Mouse (Mus musculus) hindbrain, embryonic 10.5 days (tissue): ENCODE data around the gene Tmem200a. TPM values are rescaled to one million over a fixed set of nuclear protein-coding genes. Genes with fewer than 3 reads are reported as not detected.

Experiments used
- DNase-seq: peaks from one replicate; pipeline ENCODE4 v3.0.0-alpha.2; 2017; ENCODE audit warnings: low spot score
- H3K27ac ChIP-seq: fragments of 300-500 bp; sonication (generic); 2 replicates; pipeline ENCODE4 v1.5.1; 2016; ENCODE audit warnings: mild to moderate bottlenecking, moderate library complexity
- H3K27me3 ChIP-seq: fragments of 300-500 bp; sonication (generic); 2 replicates; pipeline ENCODE4 v1.6.1; 2016; ENCODE audit warnings: mild to moderate bottlenecking; ENCODE audit not compliant: poor library complexity, insufficient read depth, severe bottlenecking
- H3K36me3 ChIP-seq: fragments of 300-500 bp; sonication (generic); 2 replicates; pipeline ENCODE4 v1.6.1; 2016; ENCODE audit warnings: mild to moderate bottlenecking, moderate library complexity
- H3K4me1 ChIP-seq: fragments of 300-500 bp; sonication (generic); replicated peaks from 2 replicates; pipeline ENCODE4 v1.6.1; 2016; ENCODE audit warnings: mild to moderate bottlenecking
- H3K4me3 ChIP-seq: fragments of 300-500 bp; sonication (generic); 2 replicates; pipeline ENCODE4 v1.5.1; 2016; ENCODE audit warnings: mild to moderate bottlenecking, moderate library complexity
- H3K9me3 ChIP-seq: fragments of 300-500 bp; sonication (generic); 2 replicates; pipeline ENCODE4 v1.6.1; 2016; ENCODE audit warnings: mild to moderate bottlenecking, moderate library complexity
- WGBS: fragments of 180-500 bp; shearing (Covaris S2); methylation state at CpG from one replicate; pipeline ENCODE4 v1.1.7; 2016; 5-methylcytosine and 5-hydroxymethylcytosine counted together
- polyA plus RNA-seq: library from polyadenylated mRNA; unstranded; fragments of >200 nt; fragmentation: Nextera tagmentation; extraction: Ambion mirVana; gene quantifications from 2 replicates; pipeline ENCODE4 v1.2.1, GENCODE M21; 2016

Gene Tmem200a
- polyA plus RNA-seq, 1 experiment from 2014 or later, result 10.4 TPM

DNA sequence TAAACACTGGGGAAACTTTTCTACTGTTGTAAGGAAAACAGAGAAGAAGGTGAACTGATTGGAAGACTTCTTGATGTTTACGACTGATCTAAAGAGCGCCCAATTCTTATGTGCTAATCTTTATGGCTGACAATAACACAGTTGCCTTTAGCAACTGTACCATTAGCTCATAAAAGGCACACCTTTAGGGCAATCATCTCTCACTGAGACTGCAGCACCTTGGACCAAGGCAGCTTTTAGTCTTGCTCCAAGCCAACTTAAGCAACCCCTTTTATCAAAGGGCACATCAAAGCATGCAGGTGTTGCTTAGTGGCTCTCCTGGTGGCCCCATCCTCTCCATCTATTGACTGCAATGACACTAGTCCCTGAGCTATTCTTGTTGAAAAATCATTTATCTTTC, 27.7 kb downstream of the Tmem200a start:
- no peaks in the 10 kb centered on the region for H3K4me1 ChIP-seq
- no peak overlapping the region for H3K4me3 ChIP-seq
- WGBS, result 92% methylated on average over 2 of the region's 2 CpGs
- no peaks in the 10 kb centered on the region for H3K27me3 ChIP-seq
- H3K36me3 ChIP-seq, result no peaks in the 10 kb centered on the region
- H3K27ac ChIP-seq, result no peak overlapping the region
- DNase-seq, result no peak
- no peaks in the 10 kb centered on the region for H3K9me3 ChIP-seq

DNA sequence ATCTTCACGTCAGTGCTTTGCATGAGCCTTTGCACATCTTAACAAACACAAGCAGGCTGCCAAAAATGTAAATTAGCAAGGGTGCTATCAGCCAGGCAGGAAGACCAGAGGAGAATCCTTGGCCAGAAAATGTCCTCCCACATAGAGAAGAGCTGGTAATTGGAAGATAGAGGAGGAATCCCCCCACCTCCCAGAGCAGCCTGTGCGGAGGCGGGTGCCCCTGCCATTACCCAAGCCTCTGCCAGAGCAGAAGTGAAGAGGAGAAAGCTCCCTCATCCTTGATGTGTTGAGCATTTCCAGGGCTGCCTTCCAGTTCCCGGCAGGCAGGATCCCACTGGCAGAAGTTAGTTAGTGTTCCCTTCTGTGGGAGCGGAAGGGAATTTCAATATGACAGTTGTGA, 43.9 kb downstream of the Tmem200a start:
- no peak overlapping the region for H3K4me3 ChIP-seq
- no peaks in the 10 kb centered on the region for H3K4me1 ChIP-seq
- no peaks in the 10 kb centered on the region for H3K36me3 ChIP-seq
- H3K27me3 ChIP-seq, result no peaks in the 10 kb centered on the region
- no peak overlapping the region for H3K27ac ChIP-seq
- H3K9me3 ChIP-seq, result no peaks in the 10 kb centered on the region
- no peak for DNase-seq
- 77% methylated on average over 5 of the region's 5 CpGs for WGBS

DNA sequence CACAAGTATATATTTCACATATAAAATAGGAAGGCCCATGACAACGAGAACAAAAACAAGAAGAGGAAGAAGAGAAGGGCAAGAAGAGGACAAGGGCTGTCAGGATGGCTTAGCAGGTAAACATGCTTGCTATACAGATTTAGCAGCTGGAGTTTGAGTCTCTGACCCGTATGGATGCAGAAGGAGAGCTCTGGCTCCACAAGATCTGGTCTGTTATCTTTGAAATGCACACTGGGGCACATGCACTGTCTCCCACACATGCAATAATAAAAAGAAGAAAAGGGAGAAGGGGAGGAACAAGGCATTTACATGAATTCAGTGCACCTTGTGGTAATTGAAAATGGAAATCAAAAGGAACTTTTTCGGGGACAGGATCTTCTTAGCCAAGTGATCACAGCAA, 60.1 kb downstream of the Tmem200a start:
- H3K36me3 ChIP-seq, result no peaks in the 10 kb centered on the region
- H3K9me3 ChIP-seq, result no peaks in the 10 kb centered on the region
- no peak for DNase-seq
- H3K27ac ChIP-seq, result no peak overlapping the region
- WGBS, result 82% methylated on average over 3 of the region's 3 CpGs
- H3K27me3 ChIP-seq, result no peaks in the 10 kb centered on the region
- no peaks in the 10 kb centered on the region for H3K4me1 ChIP-seq
- no peak overlapping the region for H3K4me3 ChIP-seq

DNA sequence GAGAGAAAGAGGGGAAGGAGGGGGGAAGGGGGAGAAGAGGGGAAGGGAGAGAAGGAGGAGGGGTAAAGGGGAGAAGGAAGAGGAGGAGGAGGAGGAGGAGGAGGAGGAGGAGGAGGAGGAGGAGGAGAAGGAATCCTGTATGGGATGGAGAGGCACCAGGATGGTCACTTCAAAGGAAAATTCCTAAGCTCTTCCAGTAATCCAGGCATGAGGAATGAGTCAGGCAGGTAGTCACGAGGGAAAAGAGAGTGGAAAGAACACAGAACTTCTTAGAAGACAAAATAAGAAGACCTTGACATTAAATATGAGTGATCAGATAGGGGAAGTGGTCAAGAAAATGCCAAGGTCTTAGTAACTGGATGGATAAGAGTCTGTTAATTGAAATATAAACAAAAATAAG, 64.6 kb downstream of the Tmem200a start:
- no peak overlapping the region for H3K27ac ChIP-seq
- no peaks in the 10 kb centered on the region for H3K36me3 ChIP-seq
- H3K27me3 ChIP-seq, result no peaks in the 10 kb centered on the region
- DNase-seq, result no peak
- WGBS, result 65% methylated on average over 1 of the region's 1 CpGs
- no peaks in the 10 kb centered on the region for H3K9me3 ChIP-seq
- H3K4me1 ChIP-seq, result no peaks in the 10 kb centered on the region
- no peak overlapping the region for H3K4me3 ChIP-seq

DNA sequence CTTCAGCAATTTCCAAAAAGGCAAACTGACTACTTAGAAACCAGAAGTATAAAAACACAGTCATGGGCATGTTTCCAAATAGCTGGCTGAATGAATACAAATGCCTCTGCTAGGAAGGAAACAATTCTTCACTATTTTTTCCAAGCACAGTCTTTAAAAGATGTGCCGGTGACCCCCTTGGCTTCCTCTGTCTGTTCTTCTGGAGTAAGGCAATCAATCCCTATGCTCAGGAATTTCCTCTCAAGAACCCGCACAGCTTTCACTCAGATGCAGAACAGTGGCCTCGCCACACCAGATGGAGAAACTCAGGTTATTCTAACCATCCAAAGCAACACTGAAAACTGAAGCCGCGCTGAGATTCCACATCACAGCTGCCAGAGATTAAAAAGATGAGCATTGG, 69.9 kb downstream of the Tmem200a start:
- Histone ChIP-seq H3K9me3 (no peaks in the 10 kb centered on the region), H3K36me3 (no peaks in the 10 kb centered on the region), H3K27ac (no peak overlapping the region), H3K27me3 (no peaks in the 10 kb centered on the region), H3K4me1 (no peaks in the 10 kb centered on the region), H3K4me3 (no peak overlapping the region)
- 81% methylated on average over 5 of the region's 5 CpGs for WGBS
- no peak for DNase-seq

DNA sequence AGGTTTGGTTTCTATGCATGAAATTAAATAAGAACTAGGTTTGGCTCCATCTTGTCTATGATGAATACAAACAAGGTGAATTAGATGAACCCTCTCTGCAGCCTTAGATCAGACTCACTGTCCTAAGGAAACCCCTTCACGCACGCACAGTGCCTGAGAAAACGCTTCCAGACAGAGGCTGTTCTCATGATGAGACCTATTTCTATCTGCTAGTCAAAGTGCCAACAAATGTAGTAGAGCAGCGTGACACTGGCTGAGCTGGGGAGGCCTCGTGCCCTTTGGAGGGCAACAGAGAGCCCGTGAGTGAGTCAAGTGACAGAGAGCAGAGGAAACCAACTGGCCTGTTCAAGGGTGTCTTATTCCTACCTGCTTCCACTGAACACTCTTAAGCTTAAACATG, 73.4 kb downstream of the Tmem200a start:
- H3K36me3 ChIP-seq, result no peaks in the 10 kb centered on the region
- H3K27me3 ChIP-seq, result no peaks in the 10 kb centered on the region
- no peak overlapping the region for H3K27ac ChIP-seq
- H3K4me1 ChIP-seq, result no peaks in the 10 kb centered on the region
- H3K4me3 ChIP-seq, result no peak overlapping the region
- H3K9me3 ChIP-seq, result no peaks in the 10 kb centered on the region
- DNase-seq, result no peak
- 88% methylated on average over 6 of the region's 6 CpGs for WGBS

DNA sequence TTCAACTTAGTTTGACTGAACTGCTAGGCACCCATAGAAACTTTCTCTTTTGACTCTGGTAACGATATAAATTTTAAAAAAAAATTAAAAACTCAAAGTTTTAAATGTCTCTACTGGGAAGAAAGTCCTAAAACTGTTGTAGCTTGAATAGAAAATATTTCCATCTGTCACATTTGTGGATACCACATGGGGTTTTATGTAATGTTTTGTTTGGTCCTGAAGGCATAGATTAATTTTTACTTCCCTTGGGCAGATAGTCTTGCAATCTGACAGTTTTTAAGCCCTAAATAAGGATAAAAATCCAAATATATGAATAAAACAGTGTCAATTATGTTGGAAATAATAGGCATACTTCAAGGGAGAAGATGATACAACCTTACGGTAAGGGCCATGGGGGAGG, 78.0 kb downstream of the Tmem200a start:
- Histone ChIP-seq H3K4me1 (no peaks in the 10 kb centered on the region), H3K27ac (no peak overlapping the region), H3K36me3 (no peaks in the 10 kb centered on the region), H3K27me3 (no peaks in the 10 kb centered on the region), H3K4me3 (no peak overlapping the region), H3K9me3 (no peaks in the 10 kb centered on the region)
- WGBS, result 97% methylated on average over 2 of the region's 2 CpGs
- DNase-seq, result no peak

DNA sequence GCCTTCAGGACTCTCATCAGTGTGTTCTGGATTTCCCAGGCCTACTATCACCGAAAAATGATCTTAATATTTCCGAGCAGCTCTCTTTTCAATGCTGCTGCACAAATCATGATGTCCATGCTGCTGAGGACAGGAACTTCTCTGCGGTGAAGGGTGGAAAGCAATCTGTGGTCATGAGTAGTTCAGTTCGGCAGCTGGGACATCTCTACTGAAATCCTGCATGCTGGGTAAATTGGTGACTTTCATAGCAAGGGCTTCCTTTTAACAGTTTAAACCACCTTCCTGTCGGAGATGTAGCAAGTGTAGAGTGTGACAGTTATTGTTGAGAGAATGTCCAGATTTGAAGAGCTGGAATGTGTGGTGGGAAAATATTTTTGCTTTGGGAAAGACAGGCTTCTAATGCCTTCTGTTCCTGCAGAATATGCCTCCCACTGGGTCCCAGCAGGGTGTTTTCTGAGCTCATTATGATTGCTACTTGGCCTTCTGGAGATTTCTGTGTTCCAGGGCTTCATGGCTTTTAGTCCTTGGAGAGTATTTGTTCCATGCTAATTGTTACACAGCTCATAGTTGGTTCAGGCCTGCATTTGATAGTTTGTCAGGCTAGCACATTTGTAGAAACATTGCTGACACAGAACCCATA, 79.4 kb downstream of the Tmem200a start:
- H3K36me3 ChIP-seq, result no peaks in the 10 kb centered on the region
- 80% methylated on average over 5 of the region's 5 CpGs for WGBS
- no peak overlapping the region for H3K4me3 ChIP-seq
- H3K27ac ChIP-seq, result no peak overlapping the region
- H3K4me1 ChIP-seq, result no peaks in the 10 kb centered on the region
- H3K9me3 ChIP-seq, result no peaks in the 10 kb centered on the region
- H3K27me3 ChIP-seq, result no peaks in the 10 kb centered on the region
- DNase-seq, result no peak

DNA sequence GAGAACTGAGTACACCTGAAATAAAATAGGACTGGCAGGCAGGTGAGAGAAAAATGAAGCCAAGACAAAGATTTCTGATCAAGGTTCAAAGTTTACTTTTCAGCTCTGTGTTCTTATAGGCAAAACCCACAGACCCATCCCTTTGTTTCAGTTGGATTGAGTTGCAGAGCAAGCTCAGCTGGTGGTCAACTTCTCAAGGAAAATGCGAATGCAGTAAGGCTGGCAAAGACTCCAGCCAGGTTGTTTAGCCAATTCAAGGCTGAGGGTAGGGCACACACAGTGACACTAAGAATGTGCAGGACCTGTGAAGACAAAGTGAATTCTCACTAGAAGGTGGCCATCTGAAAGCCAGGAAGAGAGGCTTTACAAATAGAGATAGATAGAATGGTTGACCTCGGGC, 94.8 kb downstream of the Tmem200a start:
- Histone ChIP-seq H3K27ac (no peak overlapping the region), H3K27me3 (no peaks in the 10 kb centered on the region), H3K36me3 (no peaks in the 10 kb centered on the region), H3K4me3 (no peak overlapping the region), H3K4me1 (no peaks in the 10 kb centered on the region), H3K9me3 (no peaks in the 10 kb centered on the region)
- 49% methylated on average over 2 of the region's 2 CpGs for WGBS
- no peak for DNase-seq

DNA sequence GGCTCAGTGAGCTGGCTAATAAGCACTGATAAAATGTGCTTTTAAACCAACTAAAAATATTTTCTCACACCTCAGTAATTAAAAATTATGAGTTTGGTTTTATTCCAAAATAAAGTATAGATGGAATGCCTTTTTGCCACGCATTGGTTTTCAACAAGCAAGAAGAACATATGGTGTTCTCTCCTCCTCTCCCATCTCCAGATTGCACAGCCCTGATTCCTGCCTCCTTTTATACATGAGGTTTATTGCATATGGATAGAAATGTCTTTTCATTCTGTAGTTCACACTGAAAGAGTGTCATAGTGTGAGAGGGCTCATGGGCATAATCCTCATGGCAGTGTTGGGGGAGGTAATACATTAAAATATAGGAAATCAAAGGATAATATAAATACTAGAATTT, 96.2 kb downstream of the Tmem200a start:
- H3K27me3 ChIP-seq, result no peaks in the 10 kb centered on the region
- 90% methylated on average over 1 of the region's 1 CpGs for WGBS
- H3K27ac ChIP-seq, result no peak overlapping the region
- no peak overlapping the region for H3K4me3 ChIP-seq
- H3K4me1 ChIP-seq, result no peaks in the 10 kb centered on the region
- DNase-seq, result no peak
- H3K9me3 ChIP-seq, result no peaks in the 10 kb centered on the region
- no peaks in the 10 kb centered on the region for H3K36me3 ChIP-seq

DNA sequence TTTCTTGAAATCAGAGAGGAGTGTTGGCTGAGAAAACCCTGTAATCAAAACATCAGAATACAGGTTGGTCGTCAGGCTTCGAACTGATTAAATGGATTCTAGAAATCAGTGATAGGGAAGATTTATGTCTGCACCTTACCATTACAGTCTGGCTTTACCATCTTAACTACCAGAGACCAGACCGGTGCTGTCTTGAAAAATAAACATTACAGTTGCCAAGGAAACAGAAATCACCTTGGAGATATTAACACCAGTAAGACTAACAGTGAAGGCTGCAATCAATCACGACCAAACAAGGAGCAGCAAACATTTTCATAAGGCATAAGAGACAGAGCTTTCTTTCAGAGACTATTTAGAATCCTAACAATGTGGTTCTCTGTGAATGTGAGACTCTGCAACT, 116.0 kb downstream of the Tmem200a start:
- Histone ChIP-seq H3K36me3 (no peaks in the 10 kb centered on the region), H3K4me1 (no peaks in the 10 kb centered on the region), H3K27ac (no peak overlapping the region), H3K27me3 (no peaks in the 10 kb centered on the region), H3K4me3 (no peak overlapping the region), H3K9me3 (0 out of 2 replicates have a peak, but pooled peaks cover 3% of the 10 kb centered on the region)
- WGBS, result 72% methylated on average over 4 of the region's 4 CpGs
- no peak for DNase-seq

DNA sequence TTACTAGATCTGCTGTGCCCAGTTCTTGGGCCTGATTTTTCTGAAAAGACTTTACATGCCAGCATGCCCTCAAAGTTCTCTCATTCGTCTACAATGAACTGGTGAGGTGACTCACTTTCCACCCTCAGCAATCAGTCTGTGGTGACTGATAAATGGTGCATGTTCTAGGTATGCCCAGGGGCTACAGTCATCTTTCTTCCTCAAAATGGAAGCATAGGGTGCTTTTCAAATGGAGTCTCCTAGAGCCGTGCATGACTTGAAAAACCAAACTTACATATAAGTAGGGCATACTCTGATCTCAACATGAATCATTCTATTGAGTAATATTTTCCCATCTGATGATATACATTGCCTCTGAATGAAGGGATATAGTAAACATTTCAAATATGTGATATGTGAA, 117.8 kb downstream of the Tmem200a start:
- Histone ChIP-seq H3K27ac (no peak overlapping the region), H3K27me3 (no peaks in the 10 kb centered on the region), H3K36me3 (no peaks in the 10 kb centered on the region), H3K4me3 (no peak overlapping the region), H3K9me3 (0 out of 2 replicates have a peak, but pooled peaks cover under 1% of the 10 kb centered on the region), H3K4me1 (no peaks in the 10 kb centered on the region)
- no peak for DNase-seq
- 91% methylated on average over 2 of the region's 2 CpGs for WGBS

DNA sequence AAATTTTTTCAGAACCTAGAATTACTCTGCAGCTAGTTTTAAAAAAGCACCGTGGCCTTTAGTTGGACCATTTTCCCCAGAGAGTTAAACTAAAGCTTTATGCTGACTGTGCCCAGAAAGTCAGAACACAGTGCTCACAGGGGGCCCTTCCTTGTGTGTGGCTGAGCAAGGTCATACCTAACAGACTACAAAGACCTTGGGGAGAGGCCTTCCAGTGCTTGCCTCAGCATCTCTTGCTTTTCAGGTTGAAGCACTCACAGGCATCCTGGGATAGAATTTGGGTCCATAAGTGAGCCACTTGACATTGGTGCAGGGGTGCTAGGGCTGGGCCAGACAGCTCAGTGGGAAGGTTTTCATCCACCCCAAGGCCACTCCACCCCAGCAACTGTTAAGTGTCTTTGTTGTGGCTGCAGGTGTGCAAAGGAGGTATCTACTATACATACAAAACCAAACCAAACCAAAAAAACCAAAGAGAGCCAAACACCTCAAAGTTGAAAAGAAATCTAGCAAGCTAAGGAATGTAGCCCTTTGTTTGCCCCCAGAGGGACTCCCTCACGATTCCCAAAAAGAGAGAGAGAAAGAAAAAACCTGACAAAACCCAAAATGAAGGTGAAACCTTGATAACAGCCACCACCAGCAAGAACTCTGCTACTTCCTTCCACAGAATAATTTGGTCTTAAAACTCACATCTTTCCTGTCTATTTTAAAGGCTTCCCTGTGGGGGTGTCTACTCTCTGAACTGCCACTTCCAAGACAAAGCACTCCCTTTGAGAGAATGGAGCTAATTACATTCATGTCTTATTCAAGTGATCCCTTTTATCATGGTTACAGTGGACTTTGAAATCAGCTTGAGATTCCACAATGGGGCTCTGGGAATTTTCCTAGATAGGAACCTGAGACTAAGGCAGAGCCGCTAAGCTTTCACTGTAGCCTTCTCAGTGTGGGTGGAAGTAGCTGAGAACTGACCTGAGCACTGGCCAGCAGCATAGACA, 119.8 kb downstream of the Tmem200a start:
- Histone ChIP-seq H3K27ac (no peak overlapping the region), H3K27me3 (no peaks in the 10 kb centered on the region), H3K36me3 (no peaks in the 10 kb centered on the region), H3K4me1 (peaks cover 5% of the 10 kb centered on the region), H3K4me3 (no peak overlapping the region), H3K9me3 (no peaks in the 10 kb centered on the region)
- 49% methylated on average over 3 of the region's 3 CpGs for WGBS
- no peak for DNase-seq
